Mouse (Mus musculus) right cerebral cortex, adult 18-20 months (tissue): ENCODE results near the gene Tagln.

ENCODE experiments used
- DNase-seq: peaks from one replicate; pipeline ENCODE4 v3.0.0; 2022; ENCODE audit warnings: mixed read lengths

The Tagln gene

DNA sequence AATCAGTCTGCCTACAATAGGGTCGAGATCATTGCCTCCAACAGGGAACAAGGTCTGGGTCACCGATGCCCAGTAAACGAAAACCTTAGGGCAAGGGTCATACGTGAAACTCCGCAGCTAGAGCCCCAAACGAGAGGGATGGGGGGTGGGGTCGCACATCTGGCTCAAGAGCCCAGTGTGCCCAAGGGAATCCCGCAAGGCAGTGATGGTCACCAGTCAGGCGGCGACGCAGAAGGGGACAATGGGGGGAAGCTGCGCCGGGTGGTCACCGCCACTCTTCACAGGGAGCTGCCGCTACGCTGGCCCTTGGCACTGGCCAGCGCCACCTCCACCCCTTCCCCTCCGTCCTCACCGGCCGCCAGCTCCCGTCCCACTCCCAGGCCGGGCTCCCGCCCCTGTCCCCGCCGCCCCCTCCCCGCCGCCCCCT is 30.0 kb downstream of the Tagln start:
- DNase-seq, result no peak

DNA sequence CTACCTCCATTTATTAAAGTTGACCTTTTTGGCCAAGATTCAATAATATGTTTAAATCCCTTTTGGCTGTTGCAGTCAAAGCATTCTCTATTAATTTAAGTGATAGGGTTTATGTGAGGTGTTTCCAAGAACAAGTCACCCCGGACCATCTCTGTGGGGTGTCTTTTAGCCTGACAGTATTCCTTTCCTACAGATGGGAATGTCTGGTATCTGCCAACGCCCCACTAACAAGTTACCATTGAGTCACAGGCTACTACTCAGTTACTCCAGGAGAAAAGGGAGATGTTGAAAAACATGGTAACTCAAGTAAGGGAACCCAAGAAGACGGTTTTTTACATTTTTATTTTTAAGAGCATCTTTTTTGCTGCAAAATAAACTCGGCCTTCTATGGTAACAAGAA is 30.7 kb downstream of the Tagln start:
- DNase-seq, result no peak

DNA sequence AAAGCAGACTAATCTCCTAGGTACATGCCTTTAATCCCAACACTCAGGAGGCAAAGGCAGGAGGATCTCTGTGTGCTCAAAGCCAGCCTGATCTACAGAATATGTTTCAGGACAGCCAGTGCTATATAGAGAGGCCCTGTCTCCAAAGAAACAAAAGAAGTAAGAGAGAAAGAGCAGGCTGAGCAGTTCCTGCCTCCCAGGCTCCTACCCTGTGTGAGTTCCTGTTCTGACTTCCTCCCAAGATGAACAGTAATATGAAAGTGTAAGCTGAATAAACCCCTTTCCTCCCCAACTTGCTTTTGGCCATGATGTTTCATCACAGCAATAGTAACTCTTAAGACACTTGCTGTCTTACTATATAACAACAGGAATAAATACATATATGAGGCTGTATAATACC is 42.2 kb downstream of the Tagln start:
- DNase-seq, result no peak
